Mouse (Mus musculus): ENCODE data around the gene Olfr170. TPM values are rescaled to one million over a fixed set of nuclear protein-coding genes. Genes with fewer than 3 reads are reported as not detected.
"Not testable (repeated sequence)": the region's sequence is repeated elsewhere in the genome, so short reads cannot be mapped to it uniquely, and the experiment has no call there.

Gene Olfr170
- polyA plus RNA-seq (2016; fragmentation: Nextera tagmentation; extraction: Ambion mirVana), result not detected in 2 replicates

DNA sequence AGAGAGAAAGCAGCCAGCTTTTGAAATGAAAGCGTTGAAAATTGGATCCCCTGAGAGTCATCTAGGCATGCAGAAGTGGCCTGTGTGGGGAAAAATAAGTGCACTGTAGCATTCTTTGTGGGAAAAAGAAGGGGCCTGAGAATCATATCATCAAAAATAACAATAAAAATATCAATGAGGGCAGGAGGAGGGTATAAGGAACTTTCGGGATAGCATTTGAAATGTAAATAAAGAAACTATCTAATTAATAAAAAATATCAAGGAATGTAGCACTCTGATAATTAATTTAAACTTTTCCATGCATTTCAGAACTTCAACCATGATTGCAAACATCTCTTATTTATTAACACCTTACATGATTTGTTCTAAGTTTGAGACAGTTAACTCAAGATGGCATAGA, at the start of gene Olfr170:
Olfr170 (minus strand) TSS at position 101 of the 400 bp plus-strand sequence.
- not testable (repeated sequence) for H3K36me3 ChIP-seq (replicated peaks); DNase-seq (ENCODE audit: extremely low spot score, low spot score); H3K4me3 ChIP-seq; H3K27ac ChIP-seq; H3K9me3 ChIP-seq; H3K4me1 ChIP-seq; H3K27me3 ChIP-seq (ENCODE audit: poor library complexity, severe bottlenecking)
- WGBS, result 94% methylated on average over 2 of the region's 2 CpGs

DNA sequence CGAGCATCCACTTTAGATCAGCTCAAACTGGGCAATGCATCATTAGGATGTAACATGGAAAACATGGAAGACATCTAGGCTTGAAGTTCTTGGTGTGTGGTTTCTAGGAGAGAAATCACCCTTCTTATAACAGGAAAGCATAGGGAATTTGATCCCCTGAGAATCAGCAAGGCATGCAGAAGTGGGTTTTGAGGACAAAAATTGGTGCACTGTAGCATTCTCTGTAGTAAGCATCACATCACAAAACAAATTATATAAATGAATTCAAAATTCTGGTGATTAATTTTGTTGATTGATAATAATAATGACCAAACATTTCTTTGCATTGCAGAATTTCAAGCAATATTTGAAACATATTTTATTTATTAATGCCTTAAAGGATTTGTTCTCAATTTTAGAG, 18.1 kb upstream of the Olfr170 start, which contains the start of gene Olfr171:
Olfr171 (minus strand) TSS at position 101 of the 400 bp plus-strand sequence.
- DNase-seq (ENCODE audit: extremely low spot score, low spot score), result no peak
- H3K27ac ChIP-seq, result no peak within 1 kb of the TSS
- H3K4me1 ChIP-seq, result no peaks in the 10 kb centered on the region
- no peak within 1 kb of the TSS for H3K4me3 ChIP-seq
- H3K9me3 ChIP-seq, result peaks cover 22% of the 10 kb centered on the region
- H3K36me3 ChIP-seq (replicated peaks), result no peaks in the 10 kb centered on the region
- 92% methylated on average over 1 of the region's 1 CpGs for WGBS
- H3K27me3 ChIP-seq (ENCODE audit: poor library complexity, severe bottlenecking), result no peaks in the 10 kb centered on the region

DNA sequence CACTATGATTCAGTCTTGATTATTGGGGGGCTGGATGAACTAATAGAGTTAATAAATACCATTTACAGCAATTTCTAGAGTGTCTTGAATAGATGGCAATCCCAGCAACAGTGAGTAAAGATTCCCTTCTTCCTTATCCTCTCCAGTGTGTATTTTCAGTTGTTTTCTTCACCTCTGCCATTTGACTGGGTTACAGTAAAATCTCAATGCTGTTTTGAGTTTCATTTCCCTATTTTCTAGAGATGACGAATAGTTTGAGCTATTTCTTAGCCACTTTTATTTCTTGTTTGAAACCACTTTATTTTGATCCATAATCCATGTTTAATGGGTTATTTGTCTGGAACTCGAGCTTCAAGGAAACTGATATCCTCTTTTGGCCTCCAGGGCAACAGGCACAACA, 8.5 kb downstream of the Olfr170 start:
- peaks cover 15% of the 10 kb centered on the region; the same call in 1 of the 2 replicates for H3K9me3 ChIP-seq
- H3K27me3 ChIP-seq (ENCODE audit: poor library complexity, severe bottlenecking), result no peaks in the 10 kb centered on the region
- H3K27ac ChIP-seq, result no peak overlapping the region
- H3K4me3 ChIP-seq, result no peak overlapping the region
- no peaks in the 10 kb centered on the region for H3K4me1 ChIP-seq
- 63% methylated on average over 2 of the region's 2 CpGs for WGBS
- DNase-seq (ENCODE audit: extremely low spot score, low spot score), result no peak
- no peaks in the 10 kb centered on the region for H3K36me3 ChIP-seq (replicated peaks)

DNA sequence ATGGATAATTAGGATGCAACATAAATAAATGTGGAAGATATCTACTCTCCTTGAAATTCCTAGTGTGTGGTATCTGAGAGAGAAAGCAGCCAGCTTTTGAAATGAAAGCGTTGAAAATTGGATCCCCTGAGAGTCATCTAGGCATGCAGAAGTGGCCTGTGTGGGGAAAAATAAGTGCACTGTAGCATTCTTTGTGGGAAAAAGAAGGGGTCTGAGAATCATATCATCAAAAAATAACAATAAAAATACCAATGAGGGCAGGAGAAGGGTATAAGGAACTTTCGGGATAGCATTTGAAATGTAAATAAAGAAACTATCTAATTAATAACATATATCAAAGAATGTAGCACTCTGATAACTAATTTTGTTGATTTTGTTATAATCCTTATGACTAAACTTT, 40.0 kb downstream of the Olfr170 start, which contains the start of gene Olfr169:
Olfr169 (minus strand) TSS at position 101 of the 400 bp plus-strand sequence.
- 98% methylated on average over 2 of the region's 2 CpGs for WGBS
- H3K36me3 ChIP-seq (replicated peaks), result not testable (repeated sequence)

More for the DNA sequence above, 40.0 kb downstream of the Olfr170 start, which contains the start of gene Olfr169:
- H3K9me3 ChIP-seq; H3K4me1 ChIP-seq; H3K4me3 ChIP-seq; DNase-seq (ENCODE audit: extremely low spot score, low spot score); H3K27me3 ChIP-seq (ENCODE audit: poor library complexity, severe bottlenecking); H3K27ac ChIP-seq: not testable (repeated sequence)

Other genes with a start within 250 kb of the Olfr170 start
- not detected in 2 replicates for gene Olfr165, start 188.7 kb downstream of the Olfr170 start, polyA plus RNA-seq (2016; fragmentation: Nextera tagmentation; extraction: Ambion mirVana)
- not detected in 2 replicates for gene Olfr166, start 128.2 kb downstream of the Olfr170 start, polyA plus RNA-seq (2016; fragmentation: Nextera tagmentation; extraction: Ambion mirVana)
- gene Olfr167, start 89.6 kb downstream of the Olfr170 start, polyA plus RNA-seq (2016; fragmentation: Nextera tagmentation; extraction: Ambion mirVana), result not detected in 2 replicates
- not detected in 2 replicates for gene Olfr168, start 76.3 kb downstream of the Olfr170 start, polyA plus RNA-seq (2016; fragmentation: Nextera tagmentation; extraction: Ambion mirVana)
- gene Olfr169, start 40.1 kb downstream of the Olfr170 start, polyA plus RNA-seq (2016; fragmentation: Nextera tagmentation; extraction: Ambion mirVana), result not detected in 2 replicates
- gene Olfr171, start 18.0 kb upstream of the Olfr170 start, polyA plus RNA-seq (2016; fragmentation: Nextera tagmentation; extraction: Ambion mirVana), result not detected in 2 replicates
- gene Lamp3, start 94.5 kb upstream of the Olfr170 start, polyA plus RNA-seq (2016; fragmentation: Nextera tagmentation; extraction: Ambion mirVana), result not detected in 2 replicates
- gene B3gnt5, start 148.3 kb upstream of the Olfr170 start, polyA plus RNA-seq (2016; fragmentation: Nextera tagmentation; extraction: Ambion mirVana), result 43.1 and 43.9 TPM in 2 replicates